Mouse (Mus musculus): ENCODE measurements around the gene 0610010K14Rik. TPM values are rescaled to one million over a fixed set of nuclear protein-coding genes. Genes with fewer than 3 reads are reported as not detected.

Gene 0610010K14Rik
- polyA plus RNA-seq, 1 experiment from 2014 or later: 191 TPM

GRCm38 (mm10) chr11:70233016-70233415, 4.7 kb downstream of the 0610010K14Rik start:
- Histone ChIP-seq H3K4me1 (peaks cover 54% of the 10 kb centered on the region), H3K4me2 (replicated peaks) (peak overlapping the region; percentile 52), H3K27me3 (peaks cover 27% of the 10 kb centered on the region), H3K27ac (replicated peaks) (no peak overlapping the region), H3K9ac (replicated peaks) (peak overlapping the region; percentile 59), H3K4me3 (peak overlapping the region; percentile 39), H3K9me3 (no peaks in the 10 kb centered on the region), H3K36me3 (peaks cover 15% of the 10 kb centered on the region)
- no peak for ATAC-seq (replicated peaks)
- 45% methylated on average over 8 of the region's 8 CpGs for WGBS

- peaks cover 58% of the 10 kb centered on the region for H3K4me1 ChIP-seq
- H3K27ac ChIP-seq (replicated peaks): no peak overlapping the region
- H3K36me3 ChIP-seq: peaks cover 15% of the 10 kb centered on the region
- H3K4me2 ChIP-seq (replicated peaks): peak overlapping the region; percentile 52
- peak overlapping the region; percentile 59 for H3K9ac ChIP-seq (replicated peaks)
- peaks cover 32% of the 10 kb centered on the region for H3K27me3 ChIP-seq
- no peak for ATAC-seq (replicated peaks)
- peak overlapping the region; percentile 39 for H3K4me3 ChIP-seq
- WGBS: 3% methylated on average over 9 of the region's 10 CpGs
- H3K9me3 ChIP-seq: no peaks in the 10 kb centered on the region
These were observed 5.2 kb downstream of the 0610010K14Rik start for GRCm38 (mm10) chr11:70232546-70232945.

GRCm38 (mm10) chr11:70230239-70230727, 7.4 kb downstream of the 0610010K14Rik start:
- peak; percentile 23; the same call in 1 of the 2 replicates for ATAC-seq (replicated peaks)
- Histone ChIP-seq H3K27ac (replicated peaks) (0 out of 2 replicates have a peak overlapping the region, but pooled peaks have one; percentile 49), H3K4me2 (replicated peaks) (peak overlapping the region; percentile 46), H3K9me3 (no peaks in the 10 kb centered on the region), H3K36me3 (peaks cover 11% of the 10 kb centered on the region), H3K27me3 (peaks cover 39% of the 10 kb centered on the region), H3K4me1 (peaks cover 62% of the 10 kb centered on the region), H3K9ac (replicated peaks) (peak overlapping the region; percentile 30), H3K4me3 (peak overlapping the region; percentile 32)
- WGBS: under 1% methylated on average over 32 of the region's 32 CpGs

GRCm38 (mm10) chr11:70229260-70230010, 8.3 kb downstream of the 0610010K14Rik start, which contains the start of gene Bcl6b:
Bcl6b (minus strand) TSS chr11:70229798.
- 2% methylated on average over 39 of the region's 39 CpGs for WGBS
- H3K9me3 ChIP-seq: no peaks in the 10 kb centered on the region
- no peak for ATAC-seq (replicated peaks)
- H3K36me3 ChIP-seq: peaks cover 2% of the 10 kb centered on the region; the same call in 1 of the 2 replicates
- peaks cover 62% of the 10 kb centered on the region for H3K4me1 ChIP-seq
- H3K4me2 ChIP-seq (replicated peaks): peak within 1 kb of the TSS; percentile 46
- peak within 1 kb of the TSS; percentile 30 for H3K9ac ChIP-seq (replicated peaks)
- H3K27ac ChIP-seq (replicated peaks): peak within 1 kb of the TSS; percentile 49; the same call in 1 of the 2 replicates
- peaks cover 39% of the 10 kb centered on the region for H3K27me3 ChIP-seq
- H3K4me3 ChIP-seq: peak within 1 kb of the TSS; percentile 32

DNA sequence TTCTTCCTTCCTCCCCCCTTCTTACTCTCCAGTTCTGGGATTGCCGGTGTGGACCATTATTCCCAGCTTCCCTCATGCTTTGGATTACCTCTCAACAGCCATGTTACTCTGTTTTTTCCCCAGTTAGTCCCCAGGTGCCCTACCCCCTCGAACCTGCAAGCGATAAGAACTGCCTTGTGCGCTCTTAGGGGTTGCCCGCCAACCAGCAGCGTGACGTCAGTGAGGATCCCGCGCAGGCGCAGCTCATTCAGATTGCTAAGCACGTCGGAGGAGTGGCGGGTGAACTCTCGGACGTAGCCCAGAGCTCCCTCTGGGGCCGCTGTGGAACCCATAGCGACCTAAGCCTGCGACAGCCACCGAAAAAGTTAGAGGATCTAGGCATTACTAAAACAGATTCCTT, 8.9 kb downstream of the 0610010K14Rik start:
- Histone ChIP-seq H3K27me3 (peaks cover 39% of the 10 kb centered on the region), H3K9me3 (no peaks in the 10 kb centered on the region), H3K36me3 (no peaks in the 10 kb centered on the region), H3K4me1 (peaks cover 59% of the 10 kb centered on the region), H3K27ac (replicated peaks) (no peak overlapping the region), H3K4me2 (replicated peaks) (peak overlapping the region; percentile 46), H3K4me3 (peak overlapping the region; percentile 32), H3K9ac (replicated peaks) (peak overlapping the region; percentile 21; the same call in 1 of the 2 replicates)
- WGBS: under 1% methylated on average over 19 of the region's 19 CpGs
- peak; percentile 41; the same call in 1 of the 2 replicates for ATAC-seq (replicated peaks)

GRCm38 (mm10) chr11:70227661-70228245, 10.0 kb downstream of the 0610010K14Rik start:
- ATAC-seq (replicated peaks): no peak
- peak overlapping the region; percentile 5; the same call in 1 of the 2 replicates for H3K4me2 ChIP-seq (replicated peaks)
- WGBS: 86% methylated on average over 4 of the region's 4 CpGs

GRCm38 (mm10) chr11:70227126-70227525, 10.6 kb downstream of the 0610010K14Rik start:
- H3K4me1 ChIP-seq: peaks cover 55% of the 10 kb centered on the region
- H3K9me3 ChIP-seq: no peaks in the 10 kb centered on the region
- H3K36me3 ChIP-seq: no peaks in the 10 kb centered on the region
- H3K4me3 ChIP-seq: peak overlapping the region; percentile 36
- H3K9ac ChIP-seq (replicated peaks): peak overlapping the region; percentile 40; the same call in 1 of the 2 replicates
- H3K4me2 ChIP-seq (replicated peaks): peak overlapping the region; percentile 46
- peak overlapping the region; percentile 36 for H3K27ac ChIP-seq (replicated peaks)
- ATAC-seq (replicated peaks): peak; percentile 41; the same call in 1 of the 2 replicates
- peaks cover 39% of the 10 kb centered on the region for H3K27me3 ChIP-seq
- WGBS: 30% methylated on average over 5 of the region's 5 CpGs

More at GRCm38 (mm10) chr11:70227661-70228245, 10.0 kb downstream of the 0610010K14Rik start:
- H3K4me3 ChIP-seq: 0 out of 2 replicates have a peak overlapping the region, but pooled peaks have one; percentile 36
- peaks cover 39% of the 10 kb centered on the region for H3K27me3 ChIP-seq
- peaks cover 53% of the 10 kb centered on the region for H3K4me1 ChIP-seq
- no peak overlapping the region for H3K9ac ChIP-seq (replicated peaks)
- no peaks in the 10 kb centered on the region for H3K36me3 ChIP-seq
- H3K27ac ChIP-seq (replicated peaks): peak overlapping the region; percentile 36; the same call in 1 of the 2 replicates
- no peaks in the 10 kb centered on the region for H3K9me3 ChIP-seq

GRCm38 (mm10) chr11:70226602-70226890, 11.2 kb downstream of the 0610010K14Rik start:
- Histone ChIP-seq H3K4me2 (replicated peaks) (peak overlapping the region; percentile 46), H3K27ac (replicated peaks) (peak overlapping the region; percentile 36; the same call in 1 of the 2 replicates), H3K4me1 (peaks cover 60% of the 10 kb centered on the region), H3K36me3 (no peaks in the 10 kb centered on the region), H3K27me3 (peaks cover 39% of the 10 kb centered on the region), H3K9ac (replicated peaks) (peak overlapping the region; percentile 40), H3K4me3 (peak overlapping the region; percentile 36), H3K9me3 (no peaks in the 10 kb centered on the region)
- no peak for ATAC-seq (replicated peaks)
- 8% methylated on average over 18 of the region's 18 CpGs for WGBS

DNA sequence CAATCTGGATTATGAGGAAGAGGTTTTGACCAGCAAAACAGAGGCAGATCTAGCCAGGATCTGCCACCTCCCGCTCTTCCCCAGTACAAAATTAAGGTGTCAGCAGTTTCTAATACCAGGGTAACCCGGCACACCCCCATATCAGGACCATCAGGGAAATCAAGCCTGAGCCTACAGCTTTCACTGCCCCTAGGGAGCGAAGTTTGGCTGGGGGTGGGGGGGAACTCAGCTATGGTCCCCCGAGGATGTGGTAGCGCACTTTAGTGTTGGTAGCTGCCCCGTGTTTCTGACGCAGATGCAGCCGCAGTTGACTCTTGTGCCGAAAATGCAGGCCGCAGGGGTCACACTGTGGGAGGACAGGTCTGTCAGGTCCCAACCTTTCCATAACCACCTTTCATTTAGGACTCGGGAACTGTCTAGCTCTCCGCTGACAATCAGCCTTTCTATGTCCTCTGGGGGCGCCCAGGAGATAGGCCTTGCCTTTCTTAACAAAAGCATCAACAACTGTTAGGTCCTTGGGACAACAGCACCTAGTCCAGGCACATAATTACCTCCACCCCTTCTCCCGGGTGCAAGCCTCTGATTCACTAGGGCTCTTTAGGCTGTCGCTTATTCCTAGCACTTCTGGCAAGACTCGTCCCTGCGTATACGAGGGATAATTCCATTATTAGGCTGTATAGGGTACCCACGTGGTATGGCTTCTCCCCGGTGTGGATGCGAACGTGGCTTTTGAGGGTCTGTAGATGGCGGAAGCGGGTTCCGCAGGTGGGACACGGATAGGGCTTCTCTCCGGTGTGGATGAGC, 11.7 kb downstream of the 0610010K14Rik start:
- Histone ChIP-seq H3K27ac (replicated peaks) (peak overlapping the region; percentile 36; the same call in 1 of the 2 replicates), H3K4me3 (peak overlapping the region; percentile 36), H3K27me3 (peaks cover 39% of the 10 kb centered on the region), H3K9me3 (no peaks in the 10 kb centered on the region), H3K4me1 (peaks cover 62% of the 10 kb centered on the region), H3K4me2 (replicated peaks) (peak overlapping the region; percentile 46), H3K9ac (replicated peaks) (peak overlapping the region; percentile 40), H3K36me3 (no peaks in the 10 kb centered on the region)
- no peak; the same call in 1 of the 2 replicates for ATAC-seq (replicated peaks)
- 23% methylated on average over 27 of the region's 27 CpGs for WGBS

- Histone ChIP-seq H3K36me3 (no peaks in the 10 kb centered on the region), H3K27me3 (peaks cover 17% of the 10 kb centered on the region), H3K27ac (replicated peaks) (no peak overlapping the region), H3K4me1 (peaks cover 55% of the 10 kb centered on the region), H3K9me3 (no peaks in the 10 kb centered on the region), H3K4me2 (replicated peaks) (no peak overlapping the region), H3K4me3 (no peak overlapping the region), H3K9ac (replicated peaks) (no peak overlapping the region)
- ATAC-seq (replicated peaks): no peak
- WGBS: 95% methylated on average over 9 of the region's 9 CpGs
These were observed 14.0 kb downstream of the 0610010K14Rik start for GRCm38 (mm10) chr11:70223724-70224123.

Measured in forebrain, embryonic 15.5 days (tissue).